Mouse (Mus musculus): ENCODE measurements around the gene Mcmbp.

DNA sequence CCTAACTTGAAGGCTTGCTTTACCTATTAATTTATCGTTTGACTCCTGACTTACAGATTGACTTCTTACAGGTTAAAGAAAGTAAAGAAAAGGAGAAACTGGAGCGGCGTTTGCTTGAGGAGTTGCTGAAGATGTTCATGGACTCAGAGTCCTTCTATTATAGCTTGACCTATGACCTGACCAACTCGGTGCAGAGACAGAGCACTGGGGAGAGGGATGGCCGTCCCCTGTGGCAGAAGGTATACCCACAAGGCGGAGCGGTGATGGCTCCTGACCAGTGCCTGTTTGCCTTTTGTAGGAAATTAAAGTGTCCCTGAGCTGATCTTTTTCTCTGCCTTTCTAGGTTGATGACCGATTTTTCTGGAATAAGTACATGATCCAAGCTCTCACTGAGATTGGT is 76.4 kb downstream of the Mcmbp start:
- no peak for TF ChIP-seq FLI1 (IDR thresholded peaks at IDR 0.05; ENCODE audit: low read length)
- no peak for TF ChIP-seq GATA1 (IDR thresholded peaks at IDR 0.05; ENCODE audit: borderline replicate concordance, low read length)
